Mouse (Mus musculus): ENCODE results near the gene Esr1. TPM values are rescaled to one million over a fixed set of nuclear protein-coding genes. Genes with fewer than 3 reads are reported as not detected.
"Not testable (repeated sequence)": the region's sequence is repeated elsewhere in the genome, so short reads cannot be mapped to it uniquely, and the experiment has no call there.

Gene Esr1
- polyA plus RNA-seq, 1 experiment = 2.6 TPM

- peak; percentile 4 to 75 for DNase-seq (ENCODE audit: extremely low spot score in 1 of 2, low spot score in 1 of 2)
These were observed 63.7 kb downstream of the Esr1 start for GRCm38 (mm10) chr10:4674983-4675592.

GRCm38 (mm10) chr10:4683106-4683505 lies 71.7 kb downstream of the Esr1 start:
- DNase-seq (ENCODE audit: extremely low spot score in 1 of 2, low spot score in 1 of 2) = no peak

- no peak for DNase-seq (ENCODE audit: extremely low spot score in 1 of 2, low spot score in 1 of 2)
These were observed 72.4 kb downstream of the Esr1 start for GRCm38 (mm10) chr10:4683711-4684265.

DNA sequence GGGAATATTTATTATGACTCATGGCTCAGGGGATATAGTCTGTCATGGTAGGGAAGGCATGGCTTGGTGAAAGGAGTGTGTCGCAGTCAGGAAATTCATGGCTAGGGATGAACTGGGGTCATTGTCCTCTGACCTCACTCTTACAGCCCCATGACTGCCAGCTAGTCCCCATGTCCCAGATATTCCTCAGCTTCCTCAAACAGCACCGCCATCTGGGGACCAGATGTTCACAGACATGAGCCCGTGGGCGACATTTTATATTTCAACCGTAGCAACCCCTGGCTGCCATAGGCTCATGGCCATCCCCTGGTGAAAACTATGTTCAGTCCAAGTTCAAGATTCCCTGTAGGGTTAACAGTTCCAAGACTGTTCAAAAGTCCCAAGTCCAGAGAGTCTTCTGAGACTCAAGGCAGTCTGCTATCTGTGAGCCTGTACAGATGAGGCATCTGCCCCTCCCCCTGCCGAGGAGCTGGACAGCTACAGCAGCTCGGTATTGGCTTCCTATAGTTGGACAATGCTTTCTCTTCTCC lies 83.0 kb downstream of the Esr1 start:
- no peak for DNase-seq (ENCODE audit: extremely low spot score in 1 of 2, low spot score in 1 of 2)

GRCm38 (mm10) chr10:4709915-4710314 lies 98.5 kb downstream of the Esr1 start:
- DNase-seq (ENCODE audit: extremely low spot score in 1 of 2, low spot score in 1 of 2) = peak in 1 of 2 experiments; percentile 34

DNA sequence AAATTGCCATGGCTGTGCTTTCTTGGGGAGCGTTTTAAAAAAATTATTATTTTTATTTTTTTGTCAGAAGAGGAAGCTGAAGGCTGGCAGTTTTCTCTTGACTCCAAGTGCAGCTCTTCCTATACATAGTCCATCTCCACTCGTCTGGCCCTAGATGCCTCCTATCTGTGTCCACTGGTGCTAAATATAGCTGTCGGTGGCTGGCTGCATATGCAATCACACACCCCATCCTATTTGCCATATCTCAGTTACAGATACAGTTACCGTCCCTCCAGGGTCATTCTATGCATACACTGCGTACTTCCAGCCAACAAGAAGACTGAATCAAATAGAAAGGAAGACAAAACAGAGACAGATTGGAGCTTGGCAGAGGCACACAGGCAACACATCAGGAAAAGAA lies 100.0 kb downstream of the Esr1 start:
- DNase-seq (ENCODE audit: extremely low spot score in 1 of 2, low spot score in 1 of 2) = no peak

GRCm38 (mm10) chr10:4712061-4712908 lies 100.9 kb downstream of the Esr1 start:
- peak in 1 of 2 experiments; percentile 2 for DNase-seq (ENCODE audit: extremely low spot score in 1 of 2, low spot score in 1 of 2)

- DNase-seq (ENCODE audit: extremely low spot score in 1 of 2, low spot score in 1 of 2) = no peak
These were observed 102.0 kb downstream of the Esr1 start for GRCm38 (mm10) chr10:4713398-4713797.

- peak in 1 of 2 experiments; percentile 29 for DNase-seq (ENCODE audit: extremely low spot score in 1 of 2, low spot score in 1 of 2)
These were observed 113.5 kb downstream of the Esr1 start for GRCm38 (mm10) chr10:4724851-4725250.

DNA sequence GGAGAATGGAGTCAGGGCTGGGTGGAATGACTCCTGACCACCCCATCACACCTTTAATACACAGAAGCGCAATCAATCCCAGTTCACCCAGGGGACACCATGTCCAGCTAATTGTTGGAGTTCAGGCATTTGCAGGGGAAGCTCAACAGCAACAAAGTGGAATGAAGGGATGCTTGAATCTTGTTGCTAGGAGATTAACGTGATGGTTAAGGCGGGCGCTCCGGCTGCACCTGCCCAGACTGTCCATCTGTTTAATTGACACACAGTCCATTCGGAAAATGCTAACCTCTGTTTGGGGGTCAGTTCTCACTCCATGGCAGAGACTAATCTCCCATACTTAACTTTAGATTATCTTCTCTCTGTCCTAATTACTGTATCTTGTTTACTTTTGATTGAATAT lies 114.7 kb downstream of the Esr1 start:
- no peak for DNase-seq (ENCODE audit: extremely low spot score in 1 of 2, low spot score in 1 of 2)

GRCm38 (mm10) chr10:4732328-4732727 lies 120.9 kb downstream of the Esr1 start:
- DNase-seq (ENCODE audit: extremely low spot score in 1 of 2, low spot score in 1 of 2) = no peak

- DNase-seq (ENCODE audit: extremely low spot score in 1 of 2, low spot score in 1 of 2) = no peak
These were observed 122.6 kb downstream of the Esr1 start for GRCm38 (mm10) chr10:4733987-4734386.

- no peak for DNase-seq (ENCODE audit: extremely low spot score in 1 of 2, low spot score in 1 of 2)
These were observed 123.5 kb downstream of the Esr1 start for GRCm38 (mm10) chr10:4734942-4735341.

DNA sequence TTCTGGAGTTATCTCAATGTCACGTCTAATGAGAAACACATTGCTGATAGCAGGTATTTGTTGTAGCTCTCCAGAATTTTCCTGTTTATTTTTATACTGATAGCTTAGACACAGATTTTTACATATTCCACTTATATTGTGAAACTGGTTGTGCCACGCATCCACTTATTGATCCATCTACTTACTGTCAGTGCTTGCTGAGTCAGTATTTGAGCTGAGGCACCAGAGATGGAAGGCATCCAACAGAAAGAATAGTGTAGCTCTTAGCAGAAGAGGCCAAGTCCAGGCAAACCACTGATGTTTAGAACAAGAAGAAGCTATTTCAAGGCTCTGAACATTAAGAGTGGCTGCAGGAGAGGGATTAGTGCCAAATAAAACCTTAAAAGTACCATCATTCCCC lies 126.9 kb downstream of the Esr1 start:
- DNase-seq (ENCODE audit: extremely low spot score in 1 of 2, low spot score in 1 of 2) = no peak

DNA sequence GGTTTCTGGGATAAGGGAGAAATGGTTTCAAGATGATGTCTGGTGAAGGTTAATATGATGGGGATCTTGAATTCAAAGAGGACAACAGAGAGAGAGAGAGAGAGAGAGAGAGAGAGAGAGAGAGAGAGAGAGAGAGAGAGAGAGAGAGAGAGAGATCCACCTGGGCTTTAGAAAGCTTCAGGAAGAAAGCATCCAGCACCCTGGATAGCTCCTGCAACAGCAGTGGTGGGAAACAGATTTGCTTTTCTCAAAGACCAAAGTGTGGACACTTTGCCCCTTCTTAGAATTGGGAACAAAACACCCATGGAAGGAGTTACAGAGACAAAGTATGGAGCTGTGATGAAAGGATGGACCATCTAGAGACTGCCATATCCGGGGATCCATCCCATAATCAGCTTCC lies 139.7 kb downstream of the Esr1 start:
- not testable (repeated sequence) for DNase-seq (ENCODE audit: extremely low spot score in 1 of 2, low spot score in 1 of 2)

DNA sequence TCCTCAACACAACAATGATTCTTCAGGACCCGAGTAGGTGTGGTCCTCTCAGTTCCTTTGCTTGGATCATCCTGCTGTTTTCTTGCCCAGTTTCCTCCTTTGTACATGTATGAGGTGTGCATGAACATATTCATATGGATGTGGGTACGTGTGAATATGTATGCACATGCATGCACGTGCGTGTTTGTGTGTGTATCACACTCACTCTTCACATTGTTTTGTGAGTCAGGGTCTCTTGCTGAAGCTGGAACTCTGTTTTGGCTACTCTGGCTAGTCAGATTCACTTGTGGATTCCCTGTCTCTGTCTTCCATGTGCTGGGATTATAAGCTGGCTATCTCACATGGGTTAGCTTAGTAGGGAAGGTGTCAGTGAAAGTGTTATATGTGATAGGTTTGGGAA lies 141.6 kb downstream of the Esr1 start:
- no peak for DNase-seq (ENCODE audit: extremely low spot score in 1 of 2, low spot score in 1 of 2)

- DNase-seq (ENCODE audit: extremely low spot score in 1 of 2, low spot score in 1 of 2) = no peak
These were observed 164.1 kb downstream of the Esr1 start for GRCm38 (mm10) chr10:4775541-4775940.

DNA sequence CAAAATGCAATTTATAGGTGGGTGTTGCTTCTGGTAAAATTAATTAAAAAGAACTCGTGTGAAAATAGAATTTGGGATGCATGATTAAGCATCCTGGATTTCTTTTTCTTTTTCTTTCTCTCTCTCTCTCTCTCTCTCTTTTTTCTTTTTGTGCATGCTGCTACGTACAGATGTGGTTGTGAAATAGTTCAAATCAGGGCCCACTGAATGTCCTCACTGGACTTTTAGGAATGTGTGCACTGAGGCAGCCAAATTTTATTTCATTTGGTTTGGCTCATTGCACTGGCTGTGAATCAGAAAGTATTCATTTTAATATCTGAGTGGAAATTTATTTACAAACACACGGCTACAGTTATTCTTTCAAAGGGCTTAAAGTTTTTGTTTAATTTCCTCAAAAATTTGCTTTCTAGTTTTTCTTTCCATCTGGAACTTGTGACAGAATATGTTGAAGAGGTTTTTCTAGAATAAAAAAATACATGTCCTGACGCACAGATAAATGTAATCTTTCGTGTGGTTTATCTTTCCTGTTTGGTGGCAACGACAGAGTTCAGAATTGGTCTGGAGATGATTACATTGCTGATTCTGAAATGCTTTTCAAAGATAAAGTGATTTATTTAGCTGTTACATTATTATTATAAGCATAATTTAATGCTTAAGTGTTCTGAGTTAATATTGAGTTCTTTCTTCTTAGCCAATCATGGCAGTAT lies 164.8 kb downstream of the Esr1 start:
- no peak for DNase-seq (ENCODE audit: extremely low spot score in 1 of 2, low spot score in 1 of 2)

DNA sequence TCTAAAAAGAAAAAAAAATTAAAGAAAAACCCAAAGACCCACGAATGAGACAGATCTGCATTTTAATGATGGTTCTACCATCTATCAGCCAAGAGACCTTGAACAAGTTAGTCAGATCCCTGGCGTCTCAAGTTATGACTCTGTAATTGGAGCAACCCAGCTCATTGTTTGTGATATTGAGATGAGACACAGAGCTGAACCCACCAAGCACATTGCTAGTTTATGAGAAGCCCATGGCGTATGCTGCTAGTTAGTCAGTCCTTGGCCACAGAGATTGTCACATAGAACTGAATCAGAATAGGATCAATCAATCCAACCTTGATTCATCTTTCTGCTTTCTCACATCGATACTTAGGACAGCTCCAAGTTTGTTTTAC lies 165.3 kb downstream of the Esr1 start:
- no peak for DNase-seq (ENCODE audit: extremely low spot score in 1 of 2, low spot score in 1 of 2)

DNA sequence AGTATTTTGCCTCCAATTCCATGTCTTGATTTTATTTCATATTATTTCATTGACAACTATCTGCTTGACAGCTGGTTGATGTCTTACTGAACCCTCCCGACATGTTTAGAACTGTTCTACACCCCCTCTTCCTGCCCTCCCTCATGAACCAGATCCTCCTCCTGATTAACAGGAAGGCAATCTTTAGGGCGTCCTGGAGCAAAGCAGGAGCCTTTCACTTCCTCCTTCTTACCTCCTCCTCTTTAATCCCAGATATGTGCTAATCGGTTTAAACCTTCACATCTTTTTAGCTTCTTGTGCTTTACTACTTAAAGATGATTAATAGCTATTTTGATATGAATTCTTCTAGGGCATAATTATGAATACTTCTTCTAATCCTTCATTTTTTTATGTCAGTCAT lies 166.6 kb downstream of the Esr1 start:
- no peak for DNase-seq (ENCODE audit: extremely low spot score in 1 of 2, low spot score in 1 of 2)

DNA sequence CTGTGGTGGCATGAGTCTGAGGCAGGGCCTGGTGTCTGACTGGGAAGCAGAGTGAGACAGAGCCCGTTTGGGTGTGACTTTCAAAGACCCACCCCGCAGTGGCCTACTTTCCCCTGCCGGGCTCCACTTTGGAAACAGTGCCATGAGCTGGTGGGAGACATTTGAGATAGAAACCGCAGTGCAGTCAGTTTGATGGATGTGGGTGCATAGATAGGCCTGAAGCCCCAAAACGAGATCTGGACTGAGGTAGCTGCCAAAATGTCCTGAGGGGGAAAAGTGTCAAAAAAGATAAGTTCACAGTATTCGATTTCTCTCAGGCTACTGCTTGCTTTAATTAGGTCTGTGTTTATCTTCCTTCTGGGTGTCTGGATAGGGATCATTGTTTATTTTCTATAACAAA lies 169.5 kb downstream of the Esr1 start:
- no peak for DNase-seq (ENCODE audit: extremely low spot score in 1 of 2, low spot score in 1 of 2)
